Mouse (Mus musculus) lung, adult 2 months (tissue): ENCODE measurements around the gene Tnfaip2. TPM values are rescaled to one million over a fixed set of nuclear protein-coding genes. Genes with fewer than 3 reads are reported as not detected.
A peak's percentile ranks its signal among the peaks of the same experiment; 100 is the strongest.

Experiments
- DNase-seq: peaks from one replicate; pipeline ENCODE4 v3.0.0; 2022
- H3K4me1 ChIP-seq: fragments of 200-500 bp; 2 replicates; pipeline ENCODE4 v1.6.1; 2011; ENCODE audit warnings: low read length; ENCODE audit not compliant: control insufficient read depth, insufficient read depth
- H3K4me3 ChIP-seq: fragments of 200-500 bp; replicated peaks from 2 replicates; pipeline ENCODE3; 2011; ENCODE audit warnings: low read depth, mild to moderate bottlenecking, control low read depth, low read length; ENCODE audit errors: extremely low read depth
- CTCF ChIP-seq: fragments of 200-500 bp; IDR thresholded peaks from 2 replicates; pipeline ENCODE4 v1.5.1; 2011; ENCODE audit warnings: mild to moderate bottlenecking, low read length, control low read depth; ENCODE audit not compliant: insufficient read depth
- POLR2A ChIP-seq: fragments of 200-500 bp; IDR thresholded peaks from 2 replicates; pipeline ENCODE4 v1.6.1; 2011; ENCODE audit warnings: low read depth, mild to moderate bottlenecking, control low read depth, low read length, borderline replicate concordance; ENCODE audit errors: extremely low read depth
- whole genome bisulfite sequencing: fragments of 180-500 bp; shearing (Covaris S2); methylation state at CpG from one replicate; pipeline ENCODE4 v1.1.7; 2018; 5-methylcytosine and 5-hydroxymethylcytosine counted together
- polyA plus RNA-seq: library from polyadenylated mRNA; depleted of rRNA; stranded (reverse); fragments of >200 nt; gene quantifications from 2 replicates; pipeline ENCODE4 v1.2.3, GENCODE M21; 2012

Tnfaip2 gene
- polyA plus RNA-seq, 1 experiment, result 43.6 TPM

DNA sequence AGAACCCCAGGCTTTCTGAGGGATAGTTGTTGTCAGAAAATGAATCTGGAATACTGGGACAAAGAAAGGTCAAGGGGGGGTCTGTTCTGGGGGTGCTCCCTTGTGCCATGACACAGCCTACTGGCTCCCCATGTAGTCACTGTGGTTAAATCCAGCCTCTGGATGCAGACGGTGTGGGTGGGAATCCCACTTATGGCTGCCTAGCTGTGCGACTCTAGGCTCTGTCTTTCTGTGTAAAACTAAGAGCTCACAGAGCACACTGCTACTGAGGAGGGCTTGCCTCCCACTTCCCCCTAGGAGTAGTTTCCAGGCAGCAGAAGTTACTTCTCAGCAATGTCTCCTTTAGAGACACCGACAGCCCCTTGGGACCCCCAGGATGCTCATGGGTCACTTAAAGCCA lies 6.1 kb upstream of the Tnfaip2 start:
- Histone ChIP-seq H3K4me1 (peaks cover 13% of the 10 kb centered on the region), H3K4me3 (no peak overlapping the region)
- DNase-seq, result no peak
- WGBS, result 80% methylated on average over 3 of the region's 3 CpGs
- TF ChIP-seq CTCF, result no peak
- no peak for TF ChIP-seq POLR2A

DNA sequence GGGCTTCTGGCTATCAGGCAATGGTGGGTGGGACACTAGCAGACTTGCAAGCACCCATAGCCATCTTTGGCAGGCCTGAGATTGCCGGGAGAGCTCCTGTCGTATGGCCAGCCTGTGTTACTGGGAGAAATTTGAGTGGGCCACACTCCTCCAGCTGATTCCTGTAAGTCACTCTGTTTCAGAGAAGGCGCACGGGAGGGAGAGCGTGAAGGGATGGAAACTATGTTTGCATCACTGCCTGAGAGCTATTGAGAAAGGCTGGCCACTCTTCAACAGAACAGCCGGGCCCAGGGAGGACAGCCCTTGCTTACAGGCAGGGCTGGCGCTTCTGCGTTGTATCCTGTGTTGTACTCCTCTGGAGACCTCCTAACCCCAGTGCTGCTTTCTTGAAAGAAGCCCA lies 5.6 kb upstream of the Tnfaip2 start:
- no peak overlapping the region for H3K4me3 ChIP-seq
- DNase-seq, result peak; percentile 26
- peaks cover 13% of the 10 kb centered on the region for H3K4me1 ChIP-seq
- TF ChIP-seq POLR2A, result 0 out of 2 replicates have a peak, but pooled peaks have one; percentile 14
- no peak for TF ChIP-seq CTCF
- 49% methylated on average over 8 of the region's 8 CpGs for WGBS

DNA sequence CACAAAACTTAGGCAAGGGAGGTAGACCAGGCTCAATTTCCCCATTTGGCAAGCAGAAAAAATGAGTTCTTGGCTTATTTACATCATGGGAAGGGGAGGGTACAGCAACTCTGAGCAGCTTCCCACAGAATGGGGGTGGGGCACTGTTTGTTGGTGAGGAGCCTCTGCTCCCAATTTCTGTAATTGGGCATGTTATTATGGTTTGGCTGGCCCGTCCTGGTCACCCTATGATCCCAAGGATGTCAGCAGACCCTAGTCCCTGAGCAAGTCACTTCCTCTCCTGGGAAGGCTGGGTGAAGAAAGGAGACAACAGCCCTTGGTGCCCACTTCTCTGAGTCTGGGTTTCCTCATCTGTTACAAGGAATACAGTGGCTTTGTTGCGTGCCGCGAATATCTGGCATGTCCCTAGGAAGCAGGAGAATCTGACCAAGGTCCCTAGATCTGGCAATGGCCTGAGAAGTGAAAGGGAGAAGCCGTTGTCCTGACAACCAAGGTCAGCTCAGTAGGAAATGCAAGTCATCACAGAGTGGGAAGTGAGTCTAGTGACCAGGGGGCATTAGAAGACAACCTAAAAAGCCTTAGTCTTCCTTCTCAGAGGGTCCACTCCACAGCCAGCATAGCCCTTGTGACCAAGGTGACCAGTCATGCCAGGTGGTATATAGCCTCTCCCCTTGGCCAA lies 4.9 kb upstream of the Tnfaip2 start:
- Histone ChIP-seq H3K4me1 (peaks cover 16% of the 10 kb centered on the region), H3K4me3 (no peak overlapping the region)
- DNase-seq, result no peak
- 38% methylated on average over 5 of the region's 5 CpGs for WGBS
- no peak for TF ChIP-seq POLR2A
- no peak for TF ChIP-seq CTCF

DNA sequence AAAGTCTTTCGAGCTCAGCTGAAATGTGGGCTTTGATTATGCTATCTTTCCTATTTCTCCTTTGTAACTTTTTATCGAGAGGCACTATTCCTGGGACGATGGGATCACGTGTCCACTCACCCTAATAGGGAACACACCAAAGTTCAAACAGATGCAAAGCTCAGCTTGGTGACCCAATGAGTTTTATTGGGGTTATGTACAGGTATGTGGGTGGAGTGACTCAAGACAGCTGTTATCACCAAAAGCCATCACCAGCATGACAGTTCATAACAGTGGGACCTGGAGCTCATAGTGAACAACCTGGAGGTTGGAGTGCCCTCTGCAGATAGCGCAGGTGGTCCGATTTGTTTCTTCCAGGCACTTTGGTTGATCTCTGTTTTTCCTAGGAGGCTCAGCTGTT lies 3.4 kb upstream of the Tnfaip2 start:
- WGBS, result 86% methylated on average over 6 of the region's 6 CpGs
- no peak for TF ChIP-seq POLR2A
- no peak overlapping the region for H3K4me3 ChIP-seq
- no peak for DNase-seq
- H3K4me1 ChIP-seq, result peaks cover 14% of the 10 kb centered on the region

DNA sequence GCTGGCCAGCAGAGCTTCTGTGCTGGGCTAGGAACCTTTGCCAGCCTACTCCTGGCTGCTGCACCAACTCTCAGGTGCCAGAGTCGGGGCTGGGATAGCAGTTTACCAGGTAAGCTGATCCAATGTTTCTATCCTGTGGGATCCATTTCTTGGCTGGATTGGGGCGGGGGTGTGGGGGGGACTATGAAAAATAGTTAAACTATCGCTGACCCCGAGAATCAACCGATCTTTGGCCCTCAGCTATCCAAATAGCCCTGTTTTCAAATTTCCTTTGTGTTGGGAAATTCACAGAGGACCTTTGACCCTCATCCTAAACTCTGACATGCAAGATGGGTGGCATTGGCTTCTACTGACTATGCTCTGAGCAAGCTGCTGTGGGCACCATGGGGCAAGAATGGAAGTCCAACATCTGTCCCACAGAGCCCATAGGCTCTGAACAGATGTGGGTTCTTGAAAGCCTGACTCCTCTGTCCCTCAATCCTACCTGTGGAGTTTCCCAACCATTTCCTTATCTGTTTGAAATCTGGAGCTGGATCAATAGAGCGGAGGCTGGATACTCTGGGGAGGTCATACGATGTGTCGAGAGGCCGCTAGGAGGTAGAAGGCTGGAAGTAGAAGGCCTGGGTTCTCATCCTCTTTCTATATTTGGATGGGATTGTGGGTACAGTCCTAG lies 1.4 kb upstream of the Tnfaip2 start:
- no peak for TF ChIP-seq CTCF
- no peak for TF ChIP-seq POLR2A
- Histone ChIP-seq H3K4me3 (no peak overlapping the region), H3K4me1 (peaks cover 3% of the 10 kb centered on the region; the same call in 1 of the 2 replicates)
- 89% methylated on average over 9 of the region's 9 CpGs for WGBS
- no peak for DNase-seq

DNA sequence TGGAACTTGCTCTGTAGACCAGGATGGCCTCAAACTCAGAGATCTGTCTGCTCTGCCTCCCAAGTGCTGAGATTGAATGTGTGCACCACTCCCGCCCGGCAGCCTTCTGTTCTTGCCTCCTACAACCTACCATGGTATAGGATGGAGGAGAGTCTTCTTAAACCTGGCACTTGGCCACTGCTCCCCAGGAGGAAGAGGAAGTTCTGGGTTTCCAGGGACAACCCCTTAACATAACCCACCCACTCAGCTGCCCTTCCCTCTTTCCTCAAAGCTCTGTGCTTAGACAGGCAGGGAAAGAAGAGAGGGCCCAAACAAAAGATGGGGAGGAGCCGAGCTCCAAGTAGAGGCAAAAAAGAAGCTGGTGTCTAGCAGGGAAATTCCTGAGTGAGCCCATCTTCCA lies 746 bp upstream of the Tnfaip2 start:
- 78% methylated on average over 3 of the region's 3 CpGs for WGBS
- TF ChIP-seq POLR2A (no peak), CTCF (no peak)
- peaks cover 3% of the 10 kb centered on the region; the same call in 1 of the 2 replicates for H3K4me1 ChIP-seq
- DNase-seq, result no peak
- H3K4me3 ChIP-seq, result no peak overlapping the region

DNA sequence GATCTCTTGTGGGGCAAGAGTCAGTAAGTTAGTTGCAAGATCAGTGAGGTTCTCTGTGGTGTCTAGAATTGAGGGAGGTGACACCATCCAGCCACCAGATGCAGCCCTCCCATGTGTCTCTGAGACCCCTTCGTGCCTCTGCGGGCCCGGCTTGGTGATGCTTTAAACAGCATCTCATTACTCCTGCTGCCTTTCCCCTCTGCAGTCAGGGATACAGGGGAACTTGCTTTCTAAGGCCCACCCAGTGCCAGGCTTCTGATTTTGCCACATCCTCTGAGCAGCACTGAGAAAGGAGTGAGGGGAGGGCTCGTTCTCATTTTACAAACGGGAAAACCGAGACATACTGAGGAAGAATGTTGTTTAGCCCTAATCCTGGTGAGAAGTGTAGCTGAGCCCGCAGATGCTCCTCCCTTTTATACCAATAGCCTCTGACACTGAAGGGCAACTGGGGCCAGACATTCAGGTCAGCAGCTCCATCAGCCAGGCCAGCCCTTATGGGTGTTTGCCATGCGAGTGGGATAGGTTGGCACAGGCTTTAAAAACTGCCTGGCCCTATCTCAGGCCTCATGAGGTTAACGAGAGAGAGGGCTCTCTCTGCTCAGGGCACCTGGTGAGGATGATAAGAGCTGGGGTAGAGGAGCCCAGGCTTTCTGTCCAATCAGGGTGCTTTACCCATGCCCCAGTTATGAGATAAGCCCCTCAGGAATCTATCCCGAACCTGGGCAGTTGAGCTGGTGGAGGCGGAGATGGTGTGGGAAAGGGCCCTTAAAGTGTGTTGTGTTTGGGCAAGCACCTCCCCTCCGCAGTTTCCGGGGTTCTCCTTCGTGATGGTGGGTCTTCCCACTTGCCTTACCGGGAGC lies 972 bp downstream of the Tnfaip2 start:
- no peak for TF ChIP-seq POLR2A
- no peak for TF ChIP-seq CTCF
- no peak for DNase-seq
- Histone ChIP-seq H3K4me1 (peaks cover 3% of the 10 kb centered on the region; the same call in 1 of the 2 replicates), H3K4me3 (peak overlapping the region; percentile 63)
- WGBS, result 54% methylated on average over 15 of the region's 15 CpGs

DNA sequence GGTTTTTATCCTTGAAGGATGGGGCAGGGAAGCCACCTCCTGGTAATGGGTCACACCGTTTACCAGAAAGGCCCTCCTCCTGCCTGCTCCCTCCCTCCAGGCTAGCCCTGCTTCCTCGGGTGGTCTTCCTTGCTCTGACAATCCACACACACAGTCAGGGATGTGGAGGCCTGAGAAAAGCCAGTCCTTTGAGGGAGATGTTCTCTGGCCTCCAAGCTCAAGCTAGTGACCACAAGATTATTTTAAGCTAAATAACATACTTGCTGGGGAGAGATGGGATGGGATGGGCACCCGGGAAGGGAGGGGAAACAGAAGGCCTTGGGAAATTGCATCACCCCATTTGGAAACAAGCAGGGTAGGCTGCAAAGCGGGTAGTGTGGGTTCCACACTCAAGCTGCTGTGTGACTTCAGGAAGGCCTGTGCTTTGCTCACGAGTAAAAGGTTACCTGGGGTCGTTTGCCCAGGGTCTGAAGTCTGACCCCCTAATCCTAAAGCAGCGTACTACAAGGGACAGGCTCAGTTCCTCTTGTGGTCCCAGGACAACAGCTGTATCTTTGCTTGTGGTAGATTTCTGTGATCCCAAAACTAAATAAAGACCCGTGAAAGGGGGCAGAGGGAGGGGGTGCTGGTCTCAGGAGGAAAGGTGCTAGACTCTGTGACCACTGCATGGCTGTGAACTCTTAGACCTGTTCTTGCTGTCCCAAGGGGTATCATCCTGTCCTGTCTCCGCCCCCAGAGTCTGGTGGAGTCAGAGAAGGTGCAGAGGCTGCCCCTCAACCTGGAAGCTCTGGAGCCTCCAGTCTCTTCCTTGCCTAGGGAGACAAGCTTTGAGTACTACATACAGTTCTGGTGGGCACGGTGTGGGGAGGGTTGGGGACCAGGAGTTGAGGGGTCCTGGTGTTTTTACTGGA lies 1.9 kb downstream of the Tnfaip2 start:
- Histone ChIP-seq H3K4me1 (peaks cover 3% of the 10 kb centered on the region; the same call in 1 of the 2 replicates), H3K4me3 (peak overlapping the region; percentile 19)
- TF ChIP-seq POLR2A, result no peak
- no peak for TF ChIP-seq CTCF
- WGBS, result 59% methylated on average over 10 of the region's 10 CpGs
- no peak for DNase-seq
